Mouse (Mus musculus) E14TG2a.4 (cell line): ENCODE data around the gene Ap2b1.

Experiments
- CTCF ChIP-seq: conservative IDR thresholded peaks from 2 replicates; pipeline ENCODE4 v1.5.1; 2014; ENCODE audit warnings: low read length
- NANOG ChIP-seq: IDR thresholded peaks from 2 replicates; pipeline ENCODE4 v1.6.1; 2014; ENCODE audit warnings: borderline replicate concordance, low read length, mixed read lengths
- POU5F1 ChIP-seq: IDR thresholded peaks from 2 replicates; pipeline ENCODE4 v1.6.1; 2014; ENCODE audit warnings: low read length, borderline replicate concordance

GRCm38 (mm10) chr11:83426964-83427363 is 128.1 kb downstream of the Ap2b1 start:
- TF ChIP-seq CTCF (no peak), POU5F1 (no peak), NANOG (no peak)
